ENCODE assay signal across 10 mouse cellular contexts in genomic region chr2:68994441-68994840, GRCm38 (mm10).
A peak's percentile ranks its signal among the peaks of the same experiment; 100 is the strongest.
DNase-seq lines count a peak whose midpoint lies in the region; ATAC-seq and TF ChIP-seq lines count a peak whose summit lies in the region.
"Had no signal": no experiment of that assay in that cellular context is flagged by ENCODE, and none has a peak within 500 bp of the region (broad histone marks: within the 10 kb centered on the region; RNA-seq: fewer than 3 reads in every experiment).

No protein-coding gene starts in this region.

- no peak overlapping the region for H3K4me3 ChIP-seq in forebrain, embryonic 13.5 days
- no peak overlapping the region for H3K4me3 ChIP-seq in forebrain, embryonic 12.5 days (replicated peaks)
- H3K4me3 ChIP-seq in forebrain, postnatal 0 days (ENCODE audit: low read depth, low read length), result no peak overlapping the region

- H3K36me3 ChIP-seq in forebrain, embryonic 13.5 days (ENCODE audit: poor library complexity, severe bottlenecking), result no peaks in the 10 kb centered on the region
- no peaks in the 10 kb centered on the region for H3K36me3 ChIP-seq in forebrain, embryonic 12.5 days (replicated peaks)
- H3K36me3 ChIP-seq in forebrain, postnatal 0 days (ENCODE audit: insufficient read depth), result no peaks in the 10 kb centered on the region

- H3K9ac ChIP-seq in forebrain, embryonic 13.5 days, result no peak overlapping the region
- H3K9ac ChIP-seq in forebrain, embryonic 12.5 days, result no peak overlapping the region
- no peak overlapping the region for H3K9ac ChIP-seq in forebrain, postnatal 0 days
- H3K9ac ChIP-seq: liver, embryonic 14.5 days had no signal

- no peak overlapping the region for H3K4me2 ChIP-seq in forebrain, embryonic 13.5 days
- no peak overlapping the region for H3K4me2 ChIP-seq in forebrain, embryonic 12.5 days
- no peak overlapping the region for H3K4me2 ChIP-seq in forebrain, postnatal 0 days (ENCODE audit: low read depth)

- 0 out of 2 replicates have a peak, but pooled peaks have one; percentile 43 for ATAC-seq in forebrain, embryonic 13.5 days
- no peak for ATAC-seq in forebrain, embryonic 12.5 days (ENCODE audit: low FRiP score)
- ATAC-seq in forebrain, postnatal 0 days, result no peak

- H3K4me1 ChIP-seq in forebrain, embryonic 13.5 days, result peaks cover 7% of the 10 kb centered on the region
- H3K4me1 ChIP-seq in forebrain, embryonic 12.5 days, result no peaks in the 10 kb centered on the region
- no peaks in the 10 kb centered on the region for H3K4me1 ChIP-seq in forebrain, postnatal 0 days (ENCODE audit: insufficient read depth)

- H3K9me3 ChIP-seq in forebrain, embryonic 13.5 days (replicated peaks), result no peaks in the 10 kb centered on the region
- no peaks in the 10 kb centered on the region for H3K9me3 ChIP-seq in forebrain, embryonic 12.5 days
- no peaks in the 10 kb centered on the region for H3K9me3 ChIP-seq in forebrain, postnatal 0 days (ENCODE audit: low read length)

- no peak overlapping the region for H3K27ac ChIP-seq in forebrain, embryonic 13.5 days
- H3K27ac ChIP-seq in forebrain, embryonic 12.5 days, result no peak overlapping the region
- no peak overlapping the region for H3K27ac ChIP-seq in forebrain, postnatal 0 days (ENCODE audit: low read depth, low read length)
- H3K27ac ChIP-seq: liver, embryonic 14.5 days had no signal

- TF ChIP-seq CTCF in forebrain, postnatal 0 days (IDR thresholded peaks at IDR 0.05; ENCODE audit: low read depth), result no peak

- DNase-seq in kidney, postnatal 25 days, result peak; percentile 46 to 55
- no peak for DNase-seq in kidney, adult 8-10 months
- DNase-seq in brain, adult 2 months (ENCODE audit: low read depth, low spot score), result peak; percentile 76
- DNase-seq in forebrain, postnatal 0 days, result peak; percentile 28
- DNase-seq in thymus, postnatal 0 days (ENCODE audit: low spot score), result no peak
- DNase-seq in testis, postnatal 10 days (ENCODE audit: low spot score), result no peak
- DNase-seq: layer of hippocampus, adult 9-11 months had no signal

- no peaks in the 10 kb centered on the region for H3K27me3 ChIP-seq in forebrain, embryonic 13.5 days
- no peaks in the 10 kb centered on the region for H3K27me3 ChIP-seq in forebrain, embryonic 12.5 days
- no peaks in the 10 kb centered on the region for H3K27me3 ChIP-seq in forebrain, postnatal 0 days (ENCODE audit: insufficient read depth, low read length)

Comparison
In these comparisons a context has a peak if more than half of its experiments do, and no peak if none do; other contexts are left out.
1. DNase-seq: peak in kidney, postnatal 25 days (2 of 2), brain, adult 2 months (single experiment) and forebrain, postnatal 0 days (single experiment); none in kidney, adult 8-10 months (0 of 2), thymus, postnatal 0 days (single experiment) and testis, postnatal 10 days (single experiment).